ENCODE assay signal across 9 mouse cellular contexts in the genomic region with DNA sequence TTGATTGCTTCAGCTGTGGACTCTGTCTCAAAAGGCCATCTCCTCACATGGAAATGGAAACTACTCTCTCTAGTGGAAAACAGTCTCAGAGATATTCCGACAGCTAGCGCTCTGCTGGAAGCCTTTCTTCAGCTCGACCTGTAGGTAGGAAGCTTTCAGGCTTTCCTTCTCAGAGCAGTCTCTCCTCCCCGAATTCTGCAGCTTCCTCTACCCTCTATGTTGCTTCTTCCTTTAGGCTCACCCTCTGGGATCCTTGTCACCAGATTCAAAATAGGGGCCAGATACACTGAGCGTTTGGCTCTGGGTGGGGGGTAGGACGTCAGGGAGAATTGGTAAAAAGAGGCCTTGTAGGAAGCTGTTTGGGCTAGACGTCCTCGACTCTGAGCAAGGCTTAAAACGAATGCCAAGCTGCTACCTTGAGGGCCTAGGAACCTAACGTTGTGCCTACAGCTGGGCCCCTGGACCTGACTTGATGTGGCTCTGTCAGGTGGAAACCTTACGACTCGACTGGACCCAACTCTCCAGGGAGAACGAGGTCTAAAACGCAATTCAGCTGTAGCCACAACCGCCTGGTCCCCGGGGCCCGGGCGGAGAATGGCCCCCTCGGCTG. TPM values are rescaled to one million over a fixed set of nuclear protein-coding genes. Genes with fewer than 3 reads are reported as not detected.
DNase-seq lines count a peak whose midpoint lies in the region; ATAC-seq lines count a peak whose summit lies in the region.
"Had no signal": no experiment of that assay in that cellular context is flagged by ENCODE, and none has a peak within 500 bp of the region (broad histone marks: within the 10 kb centered on the region; RNA-seq: fewer than 3 reads in every experiment).

No protein-coding gene starts in this region.

- H3K9ac ChIP-seq in midbrain, embryonic 12.5 days (replicated peaks), result peak overlapping the region; percentile 79

- no peak; the same call in 1 of the 2 replicates for ATAC-seq in midbrain, embryonic 12.5 days (ENCODE audit: low FRiP score, low read depth)
- no peak for ATAC-seq in granulocyte monocyte progenitor cell, adult 5-6 weeks (replicated peaks; ENCODE audit: poor library complexity, severe bottlenecking)
- no peak for ATAC-seq in erythroid progenitor cell, adult 5-6 weeks (replicated peaks; ENCODE audit: low FRiP score, poor library complexity, severe bottlenecking)

- H3K9me3 ChIP-seq in hindbrain, embryonic 10.5 days, result no peaks in the 10 kb centered on the region
- H3K9me3 ChIP-seq in midbrain, embryonic 12.5 days, result no peaks in the 10 kb centered on the region

- no peaks in the 10 kb centered on the region for H3K36me3 ChIP-seq in hindbrain, embryonic 10.5 days
- H3K36me3 ChIP-seq in midbrain, embryonic 12.5 days, result no peaks in the 10 kb centered on the region

- H3K4me1 ChIP-seq in hindbrain, embryonic 10.5 days (replicated peaks), result peaks cover 21% of the 10 kb centered on the region
- H3K4me1 ChIP-seq in midbrain, embryonic 12.5 days, result peaks cover 7% of the 10 kb centered on the region

- 2% methylated on average over 19 of the region's 19 CpGs for WGBS in hindbrain, embryonic 10.5 days
- WGBS in midbrain, embryonic 12.5 days, result 2% methylated on average over 19 of the region's 19 CpGs

- peak overlapping the region; percentile 96 for H3K4me2 ChIP-seq in midbrain, embryonic 12.5 days (replicated peaks)

- peaks cover 70% of the 10 kb centered on the region for H3K27me3 ChIP-seq in hindbrain, embryonic 10.5 days (ENCODE audit: insufficient read depth, poor library complexity, severe bottlenecking)
- peaks cover 40% of the 10 kb centered on the region for H3K27me3 ChIP-seq in midbrain, embryonic 12.5 days

- DNase-seq in embryo, embryonic 10 days (ENCODE audit: low spot score), result peak; percentile 60
- DNase-seq in embryo, embryonic 11 days, result no peak
- peak; percentile 3 for DNase-seq in ovary, postnatal 14 days (ENCODE audit: low spot score)
- no peak for DNase-seq in ovary, postnatal 36 days (ENCODE audit: low spot score)
- no peak for DNase-seq in hindbrain, embryonic 10.5 days (ENCODE audit: low spot score)

- H3K27ac ChIP-seq in hindbrain, embryonic 10.5 days, result peak overlapping the region; percentile 93
- H3K27ac ChIP-seq in midbrain, embryonic 12.5 days (replicated peaks), result peak overlapping the region; percentile 92

- peak overlapping the region; percentile 73 for H3K4me3 ChIP-seq in hindbrain, embryonic 10.5 days
- peak overlapping the region; percentile 72 for H3K4me3 ChIP-seq in midbrain, embryonic 12.5 days

RNA-seq across cellular contexts. Expression of a gene that starts 1.1 kb away (rescaled TPM):
- 6.0 and 12.0 TPM in 2 replicates for polyA plus RNA-seq in hindbrain, embryonic 10.5 days (2016; fragmentation: Nextera tagmentation; extraction: Ambion mirVana)
- polyA plus RNA-seq in midbrain, embryonic 12.5 days (2016; fragmentation: Nextera tagmentation; extraction: Ambion mirVana), result 24.3 and 31.2 TPM in 2 replicates
- not detected in 2 replicates for total RNA-seq in granulocyte monocyte progenitor cell, adult 5-6 weeks (2014; fragmentation: Nextera tagmentation)
- total RNA-seq in granulocyte monocyte progenitor cell, adult 5-6 weeks (2017), result not detected in 2 replicates
- not detected in 2 replicates for total RNA-seq in erythroid progenitor cell, adult 5-6 weeks (2015; ENCODE audit: low replicate concordance)
- not detected in 2 replicates for total RNA-seq in erythroid progenitor cell, adult 5-6 weeks (2017; ENCODE audit: low replicate concordance)
- polyA plus RNA-seq: erythroblast, embryonic 14.5 days had no signal

Comparison
In these comparisons a context has a peak if more than half of its experiments do, and no peak if none do; other contexts are left out.
1. DNase-seq: peak in embryo, embryonic 10 days (single experiment) and ovary, postnatal 14 days (single experiment); none in embryo, embryonic 11 days (single experiment), ovary, postnatal 36 days (single experiment) and hindbrain, embryonic 10.5 days (single experiment).